Mouse (Mus musculus) E14TG2a.4 (cell line): ENCODE data around the gene Nr1h4.

Source experiments
- CTCF ChIP-seq: conservative IDR thresholded peaks from 2 replicates; pipeline ENCODE4 v1.5.1; 2014; ENCODE audit warnings: low read length
- NANOG ChIP-seq: IDR thresholded peaks from 2 replicates; pipeline ENCODE4 v1.6.1; 2014; ENCODE audit warnings: borderline replicate concordance, low read length, mixed read lengths
- POU5F1 ChIP-seq: IDR thresholded peaks from 2 replicates; pipeline ENCODE4 v1.6.1; 2014; ENCODE audit warnings: low read length, borderline replicate concordance

DNA sequence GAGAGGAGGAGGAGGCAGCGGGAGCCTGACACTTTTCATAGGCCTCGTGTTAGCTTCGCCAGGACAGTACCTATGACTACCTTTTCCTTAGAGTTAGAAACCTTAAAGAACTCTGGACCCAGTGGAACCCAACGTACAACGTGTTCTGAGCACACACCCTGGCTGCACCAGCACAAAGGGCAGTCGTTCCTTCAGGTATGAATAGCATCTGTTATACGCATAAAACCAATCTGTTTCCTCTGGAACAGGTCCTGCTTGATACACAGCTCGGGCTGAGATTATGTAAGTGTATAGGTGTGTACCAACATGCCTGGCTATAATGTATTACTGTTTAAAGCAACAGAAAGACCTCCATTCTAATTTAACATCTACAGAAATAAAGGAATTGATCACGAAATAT, 109.2 kb downstream of the Nr1h4 start:
- TF ChIP-seq CTCF (no peak), NANOG (no peak), POU5F1 (no peak)
